Mouse (Mus musculus) mouse trophoblast stem cell (cell line): ENCODE results near the gene Kdm5a.

Experiments used
- in situ Hi-C, 2 experiments: fragments of 300-500 bp; cut with MseI, MboI; formaldehyde crosslinking; loops; 2 replicates in 1 of 2; 3 replicates in 1 of 2; pipeline ENCODE4 v1.15.1; 2025

Gene Kdm5a

GRCm38 (mm10) chr6:120471991-120472441 lies 108.1 kb downstream of the Kdm5a start:
- in situ Hi-C loops: no loop called here

- in situ Hi-C loops: no loop called here
These were observed 108.7 kb downstream of the Kdm5a start for GRCm38 (mm10) chr6:120472455-120473140.

- in situ Hi-C loops: no loop called here
These were observed 109.5 kb downstream of the Kdm5a start for GRCm38 (mm10) chr6:120473427-120473826.

GRCm38 (mm10) chr6:120475288-120475687 lies 111.4 kb downstream of the Kdm5a start:
- in situ Hi-C loops: no loop called here

GRCm38 (mm10) chr6:120479302-120479701 lies 115.4 kb downstream of the Kdm5a start:
- in situ Hi-C loops: no loop called here

- in situ Hi-C loops: no loop called here
These were observed 116.4 kb downstream of the Kdm5a start for GRCm38 (mm10) chr6:120480361-120480760.

GRCm38 (mm10) chr6:120481538-120481937 lies 117.6 kb downstream of the Kdm5a start:
- in situ Hi-C loops: no loop called here

GRCm38 (mm10) chr6:120482021-120482420 lies 118.1 kb downstream of the Kdm5a start:
- in situ Hi-C loops: no loop called here

GRCm38 (mm10) chr6:120482756-120483155 lies 118.8 kb downstream of the Kdm5a start:
- in situ Hi-C loops: no loop called here

GRCm38 (mm10) chr6:120483211-120483626 lies 119.3 kb downstream of the Kdm5a start:
- in situ Hi-C loops: no loop called here

- in situ Hi-C loops: no loop called here
These were observed 121.1 kb downstream of the Kdm5a start for GRCm38 (mm10) chr6:120485038-120485437.

- in situ Hi-C loops: no loop called here
These were observed 122.2 kb downstream of the Kdm5a start for GRCm38 (mm10) chr6:120486051-120486510.

- in situ Hi-C loops: no loop called here
These were observed 124.7 kb downstream of the Kdm5a start for GRCm38 (mm10) chr6:120488647-120489046.

GRCm38 (mm10) chr6:120489461-120489860 lies 125.5 kb downstream of the Kdm5a start:
- in situ Hi-C loops: no loop called here

- in situ Hi-C loops: no loop called here
These were observed 127.1 kb downstream of the Kdm5a start for GRCm38 (mm10) chr6:120491064-120491463.

GRCm38 (mm10) chr6:120491862-120492498 lies 128.1 kb downstream of the Kdm5a start:
- in situ Hi-C loops: no loop called here

- in situ Hi-C loops: no loop called here
These were observed 128.8 kb downstream of the Kdm5a start for GRCm38 (mm10) chr6:120492499-120493373.

- in situ Hi-C loops: no loop called here
These were observed 129.7 kb downstream of the Kdm5a start, which contains the start of gene Tmem121b for GRCm38 (mm10) chr6:120493374-120494181. Tmem121b (minus strand) TSS chr6:120493807.
